Mouse (Mus musculus) hindbrain, embryonic 16.5 days (tissue): ENCODE results near the gene Smox. TPM values are rescaled to one million over a fixed set of nuclear protein-coding genes. Genes with fewer than 3 reads are reported as not detected.

Experiments used
- ATAC-seq: fragments of 200-750 bp; cut with Nextera tagmentation; 2 replicates; pipeline ENCODE4 v1.8.0; 2017; ENCODE audit warnings: moderate TSS enrichment, moderate library complexity
- H3K27ac ChIP-seq: fragments of 300-500 bp; sonication (generic); 2 replicates; pipeline ENCODE4 v1.5.1; 2014; ENCODE audit warnings: low read depth, mild to moderate bottlenecking, control low read depth, low read length, moderate library complexity
- H3K27me3 ChIP-seq: fragments of 300-500 bp; sonication (generic); replicated peaks from 2 replicates; pipeline ENCODE4 v1.6.1; 2014; ENCODE audit warnings: low read length; ENCODE audit not compliant: control insufficient read depth, insufficient read depth
- H3K36me3 ChIP-seq: fragments of 300-500 bp; sonication (generic); 2 replicates; pipeline ENCODE4 v1.6.1; 2014; ENCODE audit warnings: mild to moderate bottlenecking, low read length, moderate library complexity, mixed read lengths; ENCODE audit not compliant: control insufficient read depth, insufficient read depth
- H3K4me1 ChIP-seq: fragments of 300-500 bp; sonication (generic); 2 replicates; pipeline ENCODE4 v1.6.1; 2014; ENCODE audit warnings: low read depth, low read length; ENCODE audit not compliant: control insufficient read depth, insufficient read depth
- H3K4me2 ChIP-seq: fragments of 300-500 bp; sonication (generic); 2 replicates; pipeline ENCODE4 v1.6.1; 2014; ENCODE audit warnings: mild to moderate bottlenecking, low read length, control low read depth, moderate library complexity
- H3K4me3 ChIP-seq: fragments of 300-500 bp; sonication (generic); 2 replicates; pipeline ENCODE4 v1.5.1; 2014; ENCODE audit warnings: mild to moderate bottlenecking, low read length, control low read depth, moderate library complexity
- H3K9ac ChIP-seq: fragments of 300-500 bp; sonication (generic); 2 replicates; pipeline ENCODE4 v1.6.1; 2014; ENCODE audit warnings: low read depth, mild to moderate bottlenecking, control low read depth, low read length, moderate library complexity
- H3K9me3 ChIP-seq: fragments of 300-500 bp; sonication (generic); 2 replicates; pipeline ENCODE4 v1.6.1; 2014; ENCODE audit warnings: mild to moderate bottlenecking, low read length, moderate library complexity; ENCODE audit not compliant: control insufficient read depth
- WGBS: fragments of 180-500 bp; shearing (Covaris S2); extraction: QIAGEN DNeasy Blood & Tissue Kit; methylation state at CpG from one replicate; pipeline ENCODE4 v1.1.7; 2014; 5-methylcytosine and 5-hydroxymethylcytosine counted together
- polyA plus RNA-seq: library from polyadenylated mRNA; unstranded; fragments of >200 nt; fragmentation: Nextera tagmentation; extraction: Ambion mirVana; gene quantifications from 2 replicates; pipeline ENCODE4 v1.2.1, GENCODE M21; 2015

Gene Smox
- polyA plus RNA-seq, 1 experiment from 2014 or later = 70.9 TPM

GRCm38 (mm10) chr2:131489591-131489990 is 1.7 kb upstream of the Smox start:
- no peak for ATAC-seq
- H3K36me3 ChIP-seq = no peaks in the 10 kb centered on the region
- no peak overlapping the region for H3K9ac ChIP-seq
- H3K4me1 ChIP-seq = peaks cover 20% of the 10 kb centered on the region
- H3K4me2 ChIP-seq = no peak overlapping the region
- WGBS = 64% methylated on average over 4 of the region's 4 CpGs
- no peaks in the 10 kb centered on the region for H3K27me3 ChIP-seq
- H3K9me3 ChIP-seq = no peaks in the 10 kb centered on the region
- no peak overlapping the region for H3K27ac ChIP-seq
- H3K4me3 ChIP-seq = no peak overlapping the region

GRCm38 (mm10) chr2:131491707-131492595 is 655 bp downstream of the Smox start:
- Histone ChIP-seq H3K4me3 (peak overlapping the region; percentile 94), H3K9me3 (no peaks in the 10 kb centered on the region), H3K4me2 (peak overlapping the region; percentile 84), H3K4me1 (peaks cover 25% of the 10 kb centered on the region), H3K36me3 (no peaks in the 10 kb centered on the region), H3K9ac (peak overlapping the region; percentile 99), H3K27ac (peak overlapping the region; percentile 87), H3K27me3 (no peaks in the 10 kb centered on the region)
- peak; percentile 96 for ATAC-seq
- under 1% methylated on average over 78 of the region's 102 CpGs for WGBS

- Histone ChIP-seq H3K4me3 (peak overlapping the region; percentile 94), H3K4me1 (peaks cover 25% of the 10 kb centered on the region), H3K36me3 (no peaks in the 10 kb centered on the region), H3K27ac (peak overlapping the region; percentile 87), H3K9ac (peak overlapping the region; percentile 99), H3K9me3 (no peaks in the 10 kb centered on the region), H3K27me3 (no peaks in the 10 kb centered on the region), H3K4me2 (peak overlapping the region; percentile 84)
- ATAC-seq = no peak
- WGBS = 6% methylated on average over 10 of the region's 10 CpGs
Observed at GRCm38 (mm10) chr2:131492596-131493139, 1.4 kb downstream of the Smox start.

- no peaks in the 10 kb centered on the region for H3K9me3 ChIP-seq
- H3K36me3 ChIP-seq = no peaks in the 10 kb centered on the region
- H3K4me1 ChIP-seq = peaks cover 25% of the 10 kb centered on the region
- H3K9ac ChIP-seq = peak overlapping the region; percentile 20
- H3K27me3 ChIP-seq = no peaks in the 10 kb centered on the region
- 39% methylated on average over 5 of the region's 5 CpGs for WGBS
- peak overlapping the region; percentile 84 for H3K4me2 ChIP-seq
- ATAC-seq = no peak
- H3K27ac ChIP-seq = no peak overlapping the region
- H3K4me3 ChIP-seq = peak overlapping the region; percentile 94
Observed at GRCm38 (mm10) chr2:131493446-131493845, 2.1 kb downstream of the Smox start.

GRCm38 (mm10) chr2:131495256-131495655 is 4.0 kb downstream of the Smox start:
- no peak for ATAC-seq

GRCm38 (mm10) chr2:131496125-131496820 is 5.0 kb downstream of the Smox start:
- H3K4me3 ChIP-seq = no peak overlapping the region
- ATAC-seq = no peak
- no peaks in the 10 kb centered on the region for H3K9me3 ChIP-seq
- H3K4me1 ChIP-seq = peaks cover 30% of the 10 kb centered on the region
- H3K4me2 ChIP-seq = no peak overlapping the region
- 92% methylated on average over 5 of the region's 5 CpGs for WGBS
- H3K36me3 ChIP-seq = no peaks in the 10 kb centered on the region
- H3K27me3 ChIP-seq = no peaks in the 10 kb centered on the region
- no peak overlapping the region for H3K9ac ChIP-seq
- no peak overlapping the region for H3K27ac ChIP-seq

More at GRCm38 (mm10) chr2:131495256-131495655, 4.0 kb downstream of the Smox start:
- H3K4me3 ChIP-seq = no peak overlapping the region
- WGBS = 62% methylated on average over 3 of the region's 3 CpGs
- no peak overlapping the region for H3K27ac ChIP-seq
- no peaks in the 10 kb centered on the region for H3K9me3 ChIP-seq
- H3K4me2 ChIP-seq = no peak overlapping the region
- no peaks in the 10 kb centered on the region for H3K36me3 ChIP-seq
- H3K9ac ChIP-seq = no peak overlapping the region
- no peaks in the 10 kb centered on the region for H3K27me3 ChIP-seq
- peaks cover 25% of the 10 kb centered on the region for H3K4me1 ChIP-seq

GRCm38 (mm10) chr2:131497224-131497856 is 6.0 kb downstream of the Smox start:
- Histone ChIP-seq H3K4me1 (peaks cover 30% of the 10 kb centered on the region), H3K4me3 (no peak overlapping the region), H3K27ac (no peak overlapping the region), H3K4me2 (no peak overlapping the region), H3K9me3 (no peaks in the 10 kb centered on the region), H3K9ac (no peak overlapping the region), H3K36me3 (no peaks in the 10 kb centered on the region), H3K27me3 (no peaks in the 10 kb centered on the region)
- WGBS = 85% methylated on average over 4 of the region's 4 CpGs
- ATAC-seq = no peak

- Histone ChIP-seq H3K4me3 (no peak overlapping the region), H3K27me3 (no peaks in the 10 kb centered on the region), H3K4me2 (no peak overlapping the region), H3K27ac (no peak overlapping the region), H3K9ac (no peak overlapping the region), H3K9me3 (no peaks in the 10 kb centered on the region), H3K36me3 (no peaks in the 10 kb centered on the region), H3K4me1 (peaks cover 27% of the 10 kb centered on the region)
- no peak for ATAC-seq
- 62% methylated on average over 7 of the region's 7 CpGs for WGBS
Observed at GRCm38 (mm10) chr2:131498219-131498618, 6.9 kb downstream of the Smox start.
